Mouse (Mus musculus) frontal cortex, postnatal 14 days (tissue): ENCODE measurements around the gene Tfpi2.

ENCODE experiments used
- DNase-seq, 2 experiments: peaks; one replicate each; pipeline ENCODE4 v3.0.0; 2022; ENCODE audit warnings: low spot score in 2 of 2

The Tfpi2 gene

GRCm38 (mm10) chr6:3916015-3916414, 72.7 kb downstream of the Tfpi2 start:
- DNase-seq, result no peak
